Mouse (Mus musculus) embryo, embryonic 10 days (tissue): Measurements from ENCODE around the gene Prox1.

Experiments
- DNase-seq: peaks from one replicate; pipeline ENCODE4 v3.0.0-alpha.2; 2015; ENCODE audit warnings: low spot score

Gene Prox1

DNA sequence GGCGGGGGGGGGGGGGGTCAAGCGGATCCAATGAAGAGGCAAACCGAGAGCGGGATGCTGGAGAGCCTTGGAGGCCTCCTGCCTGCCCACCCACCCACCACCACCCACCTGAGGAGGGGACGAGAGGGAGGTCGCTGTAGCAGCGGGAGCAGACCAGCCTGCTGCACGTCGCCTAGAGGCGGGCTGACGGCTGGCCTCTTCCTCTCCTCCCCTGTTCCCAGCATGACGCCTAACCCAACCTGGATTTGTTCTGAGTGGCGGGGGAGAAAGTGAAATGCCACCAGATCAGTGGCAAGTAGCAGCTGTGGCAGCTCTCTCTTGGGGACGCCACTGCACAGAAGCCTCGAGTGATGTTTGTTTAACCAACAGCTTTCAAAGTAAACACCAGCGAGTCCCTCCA lies 3.1 kb upstream of the Prox1 start:
- DNase-seq = peak; percentile 53

DNA sequence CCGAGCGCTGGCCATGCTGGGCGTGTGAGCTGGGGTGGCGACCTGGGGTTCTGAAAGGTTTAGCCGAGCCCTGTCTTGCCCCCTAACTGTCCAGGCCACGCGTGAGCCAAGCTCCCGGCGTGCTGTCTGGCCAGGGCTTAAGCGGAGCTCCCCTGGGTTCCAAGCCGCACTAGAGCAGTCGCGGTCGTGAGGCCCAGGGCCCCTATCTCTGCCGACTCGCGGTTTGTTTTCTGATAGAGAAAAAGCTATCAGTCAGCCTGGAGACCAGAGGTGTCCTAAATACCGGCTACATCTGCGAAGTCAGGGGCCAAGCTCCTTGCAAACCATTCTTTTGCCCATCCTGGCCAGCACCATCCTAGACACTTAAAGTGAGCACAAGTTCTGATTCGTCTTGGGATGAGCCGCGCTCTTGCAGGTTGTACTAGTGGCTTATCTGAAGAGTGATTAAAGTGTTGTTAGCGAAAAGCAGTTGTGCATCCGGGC lies 2.5 kb upstream of the Prox1 start:
- DNase-seq = peak; percentile 63

DNA sequence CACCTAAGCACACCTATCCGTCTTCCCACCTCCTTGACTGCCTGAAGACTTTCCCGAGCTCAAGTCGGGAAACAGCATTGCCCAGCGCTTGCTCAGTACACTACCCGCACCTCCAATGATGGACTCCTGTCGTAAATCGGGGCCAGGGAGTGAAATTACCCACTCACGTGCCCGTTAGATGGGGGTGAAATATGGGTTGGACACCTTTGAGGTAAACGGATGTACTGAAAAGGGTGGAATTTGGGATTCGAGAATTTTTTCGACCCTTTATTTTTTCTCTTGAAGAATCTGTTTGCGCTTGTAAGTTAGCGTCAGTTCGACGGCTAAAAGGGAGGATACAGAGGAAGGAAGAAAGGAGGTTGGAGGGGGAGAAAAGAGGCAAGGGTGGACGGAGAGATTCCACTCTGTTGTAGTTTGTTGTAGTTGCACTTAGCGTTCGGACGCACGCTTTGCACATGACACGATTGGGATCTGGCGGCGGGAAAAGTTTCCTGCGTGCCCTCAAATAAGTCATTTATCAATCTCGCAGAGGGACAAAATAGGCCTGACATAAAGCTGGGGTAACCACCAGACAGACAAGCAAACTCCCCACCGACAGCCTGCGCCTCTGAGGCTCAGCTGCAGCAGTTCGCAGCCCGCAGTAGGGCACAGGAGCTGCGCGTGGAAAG lies 1.9 kb upstream of the Prox1 start:
- peak; percentile 34 for DNase-seq

DNA sequence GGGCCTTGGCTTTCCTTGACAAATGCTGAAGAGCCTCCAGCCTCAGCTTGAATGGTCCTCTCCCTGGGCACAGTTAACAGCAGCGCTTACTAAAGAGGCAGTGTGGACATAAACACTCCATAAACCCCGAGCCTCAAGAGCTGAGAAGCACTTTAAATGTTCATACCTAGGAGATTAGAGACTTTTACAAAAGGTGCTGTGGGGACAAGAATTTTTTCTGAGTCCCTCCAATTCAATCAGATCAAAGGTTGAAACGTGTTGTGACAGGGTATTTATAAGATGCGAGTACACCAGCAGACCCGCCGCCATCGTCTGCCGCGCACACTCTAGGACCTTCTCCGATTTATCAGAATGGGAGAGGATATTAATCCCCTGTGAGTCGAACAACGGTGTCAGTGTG lies 1.2 kb upstream of the Prox1 start:
- DNase-seq = peak; percentile 57

DNA sequence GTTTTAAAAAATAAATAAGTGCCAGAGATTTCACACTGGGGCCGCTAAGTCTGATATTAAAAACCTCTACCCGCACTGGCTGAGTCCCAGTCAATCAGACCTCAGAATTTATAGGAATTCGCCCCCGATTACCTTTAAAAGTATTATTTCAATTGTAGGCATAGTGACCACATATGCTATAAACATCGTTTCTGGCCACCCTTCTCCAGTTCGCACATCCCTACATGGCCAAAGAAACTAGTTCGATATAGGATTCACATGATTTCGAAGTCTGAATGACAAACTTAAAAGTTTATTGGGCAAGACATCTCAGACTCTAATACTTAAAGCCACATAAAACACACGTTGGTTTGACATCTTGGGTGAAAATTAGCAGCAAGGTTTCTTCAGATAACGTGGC lies 827 bp upstream of the Prox1 start:
- DNase-seq = no peak

DNA sequence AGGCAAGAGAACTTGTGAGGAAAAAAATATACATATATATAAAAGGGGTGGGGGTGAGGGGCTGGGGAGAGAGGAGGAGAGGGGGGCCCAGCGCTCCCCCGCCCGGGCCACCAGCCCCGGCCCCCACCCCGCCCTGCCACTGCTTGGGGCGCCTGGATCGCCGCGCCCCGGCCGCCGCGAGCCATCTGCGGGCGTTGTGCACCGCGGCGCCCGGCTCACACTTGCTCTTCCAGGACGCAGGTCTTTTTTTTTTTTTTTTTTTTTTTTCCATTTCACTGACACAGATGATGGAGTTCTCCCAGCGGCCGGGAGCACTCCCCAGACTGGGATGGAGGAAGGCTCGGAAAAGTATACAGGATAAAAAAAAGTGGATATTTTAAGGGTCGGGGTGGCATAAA lies 304 bp upstream of the Prox1 start:
- peak; percentile 60 for DNase-seq

DNA sequence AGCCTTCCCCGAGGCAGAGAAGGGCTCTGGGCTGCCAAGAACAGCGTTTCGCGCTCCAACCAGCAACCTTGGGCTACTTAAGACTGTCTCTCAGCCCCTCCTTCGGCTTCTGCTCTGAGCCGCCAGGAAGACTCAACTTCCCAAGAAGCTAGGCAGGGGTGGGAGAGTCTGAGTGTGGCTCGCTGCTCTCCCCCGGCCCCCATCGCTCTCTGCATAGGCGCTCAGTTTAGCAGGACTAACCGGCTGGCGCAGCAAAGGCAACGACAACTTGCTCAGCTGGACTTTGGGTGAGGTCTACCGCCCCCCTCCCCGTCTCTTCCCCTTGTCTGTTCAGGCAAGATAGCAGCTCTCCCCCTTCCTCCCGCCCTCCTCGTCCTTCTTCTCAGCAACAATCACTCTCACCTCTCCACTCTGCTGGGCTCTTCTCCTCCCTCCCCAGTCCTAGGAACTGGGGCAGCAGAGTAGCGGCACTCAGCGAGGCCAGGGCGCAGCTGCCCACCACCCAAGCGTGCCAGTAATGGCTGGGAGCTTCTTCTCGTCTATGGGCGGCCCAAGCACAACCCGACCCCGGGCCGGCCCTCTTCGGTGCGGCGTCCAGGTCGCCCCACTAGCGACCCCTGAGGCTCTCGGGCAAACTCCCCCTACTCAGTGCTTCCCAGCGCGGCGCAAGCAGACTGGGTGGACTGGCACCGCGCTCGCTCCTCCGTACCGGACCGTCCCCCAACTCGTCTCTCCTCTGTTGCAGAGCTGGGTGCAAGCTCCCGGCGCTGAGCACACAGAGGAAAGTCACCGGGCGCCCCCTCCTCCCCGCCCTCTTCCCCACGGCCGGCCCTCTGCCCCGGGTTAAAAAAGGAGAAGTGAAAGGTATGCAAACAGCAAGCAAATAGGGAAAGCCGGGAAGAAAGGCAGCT lies 1.5 kb downstream of the Prox1 start:
- DNase-seq = peak; percentile 75

DNA sequence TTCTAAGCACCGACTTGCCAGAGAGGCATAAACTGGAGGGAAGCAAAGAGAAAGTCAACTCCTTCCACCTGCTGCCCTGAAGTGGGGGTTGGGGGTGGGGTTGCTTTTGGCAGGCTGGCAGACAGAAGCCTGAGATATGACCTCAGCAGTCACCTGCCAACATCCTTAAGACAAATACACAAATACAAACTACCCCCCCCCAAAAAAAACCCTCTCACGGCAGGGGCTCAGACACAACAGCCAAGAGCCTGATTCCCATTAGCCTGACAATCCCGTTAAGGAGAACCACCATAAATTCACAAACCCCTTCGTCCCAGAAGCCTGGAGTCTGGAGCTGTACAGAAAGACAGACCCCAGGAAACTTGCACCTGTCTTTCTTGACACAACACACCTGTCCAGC lies 2.4 kb downstream of the Prox1 start:
- no peak for DNase-seq

DNA sequence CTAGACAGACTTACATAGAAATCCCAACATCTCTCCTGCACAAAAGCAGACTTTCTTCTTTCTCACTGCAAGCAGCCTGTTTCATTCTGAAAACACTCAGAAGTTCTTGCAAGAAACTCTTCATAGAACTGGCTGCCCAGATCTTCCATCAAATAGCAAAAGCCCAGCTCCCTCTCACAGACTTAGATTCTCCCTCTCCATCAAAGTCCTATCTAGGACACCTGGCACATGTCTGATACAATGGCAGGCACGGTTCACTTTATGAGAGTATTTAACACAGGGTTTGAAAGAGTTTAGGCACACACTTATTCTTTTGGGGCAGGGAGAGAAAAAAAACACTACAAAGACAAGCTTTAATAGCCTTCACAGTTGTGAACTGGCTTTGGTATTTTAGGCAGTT lies 2.9 kb downstream of the Prox1 start:
- no peak for DNase-seq

DNA sequence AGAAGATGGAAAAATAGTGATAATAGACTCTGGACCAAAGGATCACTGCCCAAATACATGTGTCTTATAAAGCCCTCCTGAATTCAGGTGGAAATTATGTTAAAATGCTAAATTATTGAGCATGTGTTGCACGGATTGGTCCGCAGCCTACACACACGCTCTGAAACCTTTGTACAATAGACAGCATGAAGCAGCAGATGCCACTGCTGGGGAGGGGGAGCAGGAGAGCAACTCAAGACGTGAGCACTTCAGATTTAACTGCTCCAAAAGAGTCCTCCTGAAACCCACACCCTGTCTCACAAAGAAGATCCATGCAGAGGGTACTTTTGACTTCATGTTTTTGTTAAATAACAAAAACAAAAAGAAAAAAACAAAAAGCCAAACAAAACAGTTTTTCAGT lies 5.0 kb downstream of the Prox1 start:
- peak; percentile 35 for DNase-seq

DNA sequence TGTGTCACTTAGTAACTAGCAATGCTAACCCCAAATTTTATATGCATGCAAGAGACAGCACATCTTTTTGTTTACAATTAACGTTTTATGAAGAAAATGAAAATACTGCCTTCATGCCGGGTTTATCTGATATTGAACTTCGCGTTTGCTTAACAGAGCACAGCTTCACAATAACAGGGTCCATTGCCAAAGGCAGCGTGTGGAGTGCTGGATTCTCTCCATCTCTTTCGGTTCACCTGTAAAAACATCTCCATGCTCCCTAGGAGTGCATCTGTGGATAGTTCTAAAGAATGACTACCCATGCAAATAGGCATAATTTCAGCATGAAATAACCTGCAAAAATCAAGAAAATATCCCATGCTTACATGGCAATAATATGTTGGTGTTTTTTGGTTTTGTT lies 7.0 kb downstream of the Prox1 start:
- DNase-seq = no peak

DNA sequence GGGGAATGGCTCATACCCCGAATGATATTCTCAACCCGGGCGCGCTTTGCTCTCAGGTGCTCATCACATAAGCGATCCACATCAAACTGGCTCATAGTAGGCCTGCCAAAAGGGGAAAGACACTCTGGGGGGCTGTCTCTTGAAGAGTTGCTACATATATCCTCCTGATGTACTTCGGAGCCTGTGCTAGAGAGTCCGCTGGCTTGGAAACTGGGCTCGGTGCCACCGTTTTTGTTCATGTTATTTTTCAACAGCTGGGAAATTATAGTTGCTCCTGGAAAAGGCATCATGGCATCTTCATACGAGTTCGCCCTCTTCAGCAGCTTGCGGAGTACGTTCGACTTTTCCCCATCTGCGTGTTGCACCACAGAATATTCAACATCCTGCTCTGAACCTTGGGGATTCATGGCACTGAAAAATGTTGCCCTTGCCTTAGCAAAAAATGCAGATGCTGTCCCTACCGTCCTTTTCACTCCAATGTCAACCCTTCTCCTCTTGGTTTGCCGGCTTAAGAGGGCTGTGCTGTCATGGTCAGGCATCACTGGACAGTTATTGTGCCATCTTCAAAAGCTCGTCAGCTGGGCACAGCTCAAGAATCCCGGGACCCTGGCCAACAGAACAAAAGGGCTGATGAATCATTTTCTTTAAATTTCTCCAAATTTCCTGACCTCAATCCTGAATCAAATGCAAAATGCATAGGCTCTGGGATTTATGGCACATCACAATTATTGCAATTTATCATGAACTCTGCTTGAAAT lies 8.6 kb downstream of the Prox1 start:
- DNase-seq = no peak

DNA sequence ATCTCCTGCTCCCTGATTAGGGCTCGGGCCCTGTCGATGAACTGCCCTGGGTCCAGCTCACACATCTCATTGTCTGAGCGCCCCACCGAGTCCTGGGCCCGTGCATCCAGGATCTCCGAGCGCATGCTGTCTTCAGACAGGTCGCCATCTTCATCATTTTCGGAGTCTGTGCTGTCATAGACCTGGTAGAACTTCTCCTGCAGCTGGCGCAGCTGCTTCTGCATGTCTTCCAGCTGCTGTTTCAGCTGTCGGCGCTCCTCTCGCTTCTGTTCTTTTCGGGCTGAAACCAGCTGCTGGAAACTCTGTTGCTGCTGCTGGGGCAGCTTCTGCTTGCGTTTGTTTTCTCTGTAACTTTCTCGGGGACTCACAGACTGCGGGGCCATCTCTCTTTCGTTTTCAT lies 9.2 kb downstream of the Prox1 start:
- no peak for DNase-seq

DNA sequence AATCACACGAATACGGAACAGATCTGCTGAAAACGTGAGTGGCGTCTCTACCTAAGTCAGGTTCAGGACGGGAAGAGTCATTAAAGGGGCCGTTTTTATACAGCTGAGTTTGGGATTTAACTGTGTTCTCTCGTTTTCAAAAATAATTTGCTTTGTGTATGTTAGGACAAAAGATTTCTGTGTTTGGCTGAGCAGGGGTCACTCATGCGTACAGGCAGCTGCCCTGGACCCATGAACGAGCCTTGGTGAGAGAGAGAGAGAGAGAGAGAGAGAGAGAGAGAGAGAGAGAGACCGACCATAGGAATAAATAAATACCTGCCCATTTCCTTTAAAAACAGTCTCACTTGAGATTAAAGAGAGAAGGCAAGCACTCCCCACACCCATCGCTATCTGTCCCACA lies 11.1 kb downstream of the Prox1 start:
- DNase-seq = no peak

DNA sequence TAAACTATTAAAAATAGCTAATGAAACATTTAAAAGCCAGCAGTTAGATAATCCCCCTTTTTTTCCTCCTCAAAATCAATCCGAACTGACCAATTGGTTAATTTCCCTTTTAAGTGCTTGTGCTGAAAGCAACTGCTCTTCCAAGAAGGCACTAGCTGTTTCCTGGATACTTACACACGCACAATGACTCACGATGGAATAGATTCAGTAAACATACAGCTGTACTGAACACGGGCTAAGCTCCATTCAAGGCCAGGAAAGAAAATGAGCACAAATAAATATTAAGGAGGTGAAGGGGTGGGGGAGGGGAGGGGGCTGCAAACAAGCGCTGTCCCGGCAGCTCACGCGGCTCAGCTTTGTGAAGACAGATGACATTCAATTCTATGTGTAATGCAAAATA lies 14.8 kb downstream of the Prox1 start:
- no peak for DNase-seq

DNA sequence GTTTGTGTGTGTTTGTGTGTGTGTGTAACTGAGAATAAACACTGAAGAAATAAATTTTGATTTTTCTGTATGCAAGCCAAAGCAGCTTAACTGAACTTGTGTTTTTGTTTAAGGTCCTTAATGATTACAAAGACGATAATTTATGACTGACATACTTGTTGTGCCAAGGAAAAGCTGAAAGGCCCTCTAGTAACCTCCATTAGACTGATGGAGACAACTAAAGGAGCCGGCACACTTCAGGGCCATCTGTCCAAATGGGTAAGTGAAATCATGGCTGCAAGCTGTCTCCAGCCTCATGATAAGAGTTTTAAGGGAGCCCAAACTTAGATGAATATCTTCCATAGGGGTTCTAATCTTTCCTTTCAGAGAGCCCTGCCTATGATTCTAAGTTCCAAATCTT lies 15.5 kb downstream of the Prox1 start:
- DNase-seq = no peak

DNA sequence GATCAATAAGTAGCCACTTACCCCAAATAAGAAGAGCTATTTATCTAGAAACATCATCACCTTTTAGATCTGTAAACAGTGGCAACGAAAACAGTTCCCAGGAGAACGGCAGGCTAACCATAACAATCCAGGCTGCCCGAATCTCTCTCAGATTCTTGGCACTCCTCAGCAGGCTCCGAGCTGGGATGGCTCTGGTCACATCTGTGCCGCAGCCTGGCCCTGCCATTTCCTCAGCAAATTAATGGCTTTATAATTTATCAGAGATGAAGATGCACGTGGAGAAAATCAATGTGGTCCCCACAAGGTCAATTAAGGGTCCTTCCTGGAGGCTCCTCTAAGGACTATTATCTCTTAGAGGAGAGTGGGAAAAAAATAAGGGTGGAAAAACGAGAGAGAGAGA lies 16.2 kb downstream of the Prox1 start:
- DNase-seq = peak; percentile 35

DNA sequence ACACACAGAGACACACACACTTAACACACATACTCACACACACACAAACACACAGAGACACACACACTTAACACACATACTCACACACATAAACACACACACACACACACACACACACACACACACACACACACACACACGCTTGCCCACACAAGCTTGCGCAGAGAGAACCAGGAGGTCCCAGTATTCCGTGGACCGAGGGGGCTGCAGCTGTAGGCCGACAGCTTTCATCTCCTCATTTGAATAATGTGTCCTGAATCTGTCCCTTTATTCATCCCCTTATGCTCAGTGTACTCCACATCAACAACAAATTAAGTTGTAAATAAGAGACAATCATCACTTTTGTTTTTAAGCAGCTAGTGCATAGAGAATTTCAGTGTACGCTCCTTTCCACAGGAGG lies 17.9 kb downstream of the Prox1 start:
- DNase-seq = no peak

DNA sequence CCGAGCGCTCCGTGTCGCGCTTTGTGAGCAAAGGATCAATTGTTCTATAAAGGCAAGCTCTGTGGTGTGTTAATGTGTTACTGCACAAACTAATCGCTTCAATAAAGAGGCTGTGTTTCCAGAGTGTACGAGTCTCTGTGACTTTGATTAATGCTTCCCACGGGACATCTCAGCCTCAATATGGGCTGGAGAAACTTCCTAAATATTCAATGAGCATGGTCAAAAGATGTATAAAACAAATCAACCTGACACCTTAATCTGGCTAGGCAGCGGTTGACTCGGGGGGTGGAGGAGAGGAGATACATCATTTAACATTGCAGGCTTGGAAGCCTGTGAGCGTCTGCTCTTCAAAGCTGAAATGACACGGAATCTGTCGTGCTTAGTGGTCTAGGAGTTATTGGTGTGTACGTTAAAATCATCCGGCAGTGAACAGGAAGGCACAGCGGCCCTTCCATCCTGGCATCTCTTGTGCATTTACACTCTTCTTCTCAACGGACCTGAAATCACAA lies 21.2 kb downstream of the Prox1 start:
- peak; percentile 48 for DNase-seq

DNA sequence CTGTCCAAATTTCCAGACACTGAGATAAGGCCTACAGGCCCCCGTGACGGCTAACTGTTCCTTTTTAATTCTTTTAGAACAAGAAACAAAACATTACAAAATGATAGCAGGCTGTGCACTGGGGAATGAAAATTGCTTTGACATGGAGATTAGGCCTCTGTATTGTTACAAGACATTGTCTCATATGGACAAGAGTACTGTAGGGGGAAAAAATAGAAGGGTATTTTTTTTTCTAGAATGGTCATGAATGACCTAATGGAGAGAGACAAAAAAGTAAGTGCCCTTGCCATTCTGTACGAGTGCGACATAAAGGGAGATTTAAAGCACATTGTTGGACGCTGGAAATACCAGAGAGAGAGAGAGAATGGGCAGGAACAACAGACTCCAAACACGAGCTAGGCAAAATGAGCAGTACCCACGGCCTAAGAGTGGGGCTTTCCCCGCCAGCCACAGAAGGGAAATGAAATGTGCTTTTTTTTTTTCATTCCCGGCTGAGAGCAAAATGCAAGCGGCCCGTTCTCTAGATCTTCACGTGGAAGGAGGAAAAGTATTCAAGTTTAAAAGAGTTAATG lies 21.8 kb downstream of the Prox1 start:
- DNase-seq = no peak

DNA sequence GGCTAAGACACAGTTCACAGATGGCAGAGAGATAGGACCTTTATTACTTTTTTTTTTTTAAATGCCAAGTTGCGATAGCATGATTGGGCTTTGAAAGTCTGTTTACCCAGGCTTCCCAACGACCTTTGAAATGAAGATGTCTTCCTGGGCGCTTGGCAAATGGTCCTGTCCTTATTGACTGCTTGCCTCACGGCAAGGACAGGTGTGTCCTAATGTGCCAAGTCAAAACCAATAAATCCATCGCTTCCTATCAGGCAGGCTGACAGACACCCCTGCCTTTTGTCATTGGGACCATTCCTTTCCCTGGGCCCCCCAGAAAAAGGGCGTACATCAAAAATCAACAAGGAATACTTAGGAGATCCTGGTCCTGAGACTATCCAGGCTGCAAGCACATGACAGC lies 22.7 kb downstream of the Prox1 start:
- no peak for DNase-seq

DNA sequence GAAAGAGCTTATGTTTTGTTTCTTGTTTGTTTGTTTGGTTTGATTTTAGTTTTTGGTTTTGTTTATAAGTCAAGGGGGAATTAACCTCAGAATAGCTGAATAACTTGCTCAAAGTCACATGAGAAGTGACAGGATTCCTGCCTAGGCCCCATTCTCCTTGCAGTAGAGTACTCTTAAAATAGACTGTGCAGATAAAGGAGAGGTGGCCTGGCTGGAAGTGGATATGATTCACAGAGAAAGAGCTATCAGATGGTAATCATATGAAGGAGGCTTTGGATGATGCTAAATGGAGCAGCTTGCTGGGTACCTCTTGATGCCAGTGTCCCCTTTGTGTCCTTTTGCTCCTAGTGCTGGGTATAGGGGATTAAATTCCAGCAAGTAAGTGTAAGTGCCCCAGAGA lies 26.1 kb downstream of the Prox1 start:
- DNase-seq = no peak
